Mouse (Mus musculus) forebrain, embryonic 16.5 days (tissue): ENCODE data around the gene Mrgpra2b. TPM values are rescaled to one million over a fixed set of nuclear protein-coding genes. Genes with fewer than 3 reads are reported as not detected.
"Not testable (repeated sequence)": the region's sequence is repeated elsewhere in the genome, so short reads cannot be mapped to it uniquely, and the experiment has no call there.

ENCODE experiments used
- ATAC-seq: fragments of 200-750 bp; cut with Nextera tagmentation; 2 replicates; pipeline ENCODE4 v1.8.0; 2017; ENCODE audit warnings: mild to moderate bottlenecking, moderate library complexity
- H3K27ac ChIP-seq: fragments of 300-500 bp; sonication (generic); 2 replicates; pipeline ENCODE4 v1.5.1; 2014; ENCODE audit warnings: low read length, control low read depth
- H3K27me3 ChIP-seq: fragments of 300-500 bp; sonication (generic); replicated peaks from 2 replicates; pipeline ENCODE4 v1.6.1; 2014; ENCODE audit warnings: low read length; ENCODE audit not compliant: control insufficient read depth, insufficient read depth
- H3K36me3 ChIP-seq: fragments of 300-500 bp; sonication (generic); 2 replicates; pipeline ENCODE4 v1.6.1; 2014; ENCODE audit not compliant: control insufficient read depth, insufficient read depth
- H3K4me1 ChIP-seq: fragments of 300-500 bp; sonication (generic); replicated peaks from 2 replicates; pipeline ENCODE4 v1.6.1; 2014; ENCODE audit warnings: low read length; ENCODE audit not compliant: control insufficient read depth, insufficient read depth
- H3K4me2 ChIP-seq: fragments of 300-500 bp; sonication (generic); 2 replicates; pipeline ENCODE4 v1.6.1; 2014; ENCODE audit warnings: mild to moderate bottlenecking, low read length, control low read depth
- H3K4me3 ChIP-seq: fragments of 300-500 bp; sonication (generic); replicated peaks from 2 replicates; pipeline ENCODE4 v1.5.1; 2014; ENCODE audit warnings: mild to moderate bottlenecking, low read length, control low read depth
- H3K9ac ChIP-seq: fragments of 300-500 bp; sonication (generic); replicated peaks from 2 replicates; pipeline ENCODE4 v1.6.1; 2014; ENCODE audit warnings: low read depth, low read length, control low read depth
- H3K9me3 ChIP-seq: fragments of 300-500 bp; sonication (generic); 2 replicates; pipeline ENCODE4 v1.6.1; 2016; ENCODE audit warnings: low read length; ENCODE audit not compliant: control insufficient read depth
- WGBS: fragments of 180-500 bp; shearing (Covaris S2); extraction: QIAGEN DNeasy Blood & Tissue Kit; methylation state at CpG from one replicate; pipeline ENCODE4 v1.1.7; 2014; 5-methylcytosine and 5-hydroxymethylcytosine counted together
- polyA plus RNA-seq: library from polyadenylated mRNA; unstranded; fragments of >200 nt; fragmentation: Nextera tagmentation; extraction: Ambion mirVana; gene quantifications from 2 replicates; pipeline ENCODE4 v1.2.1, GENCODE M21; 2015

The Mrgpra2b gene
- polyA plus RNA-seq, 1 experiment from 2014 or later = not detected

GRCm38 (mm10) chr7:47445729-47446128 lies 82.9 kb downstream of the Mrgpra2b start:
- H3K27me3 ChIP-seq, ATAC-seq, H3K36me3 ChIP-seq, H3K4me3 ChIP-seq, H3K9me3 ChIP-seq, H3K4me1 ChIP-seq, H3K4me2 ChIP-seq, H3K9ac ChIP-seq, H3K27ac ChIP-seq: not testable (repeated sequence)

GRCm38 (mm10) chr7:47436463-47436862 lies 92.2 kb downstream of the Mrgpra2b start:
- not testable (repeated sequence) for H3K4me3 ChIP-seq, H3K27me3 ChIP-seq, H3K4me2 ChIP-seq, H3K9me3 ChIP-seq, H3K4me1 ChIP-seq, H3K9ac ChIP-seq, H3K36me3 ChIP-seq, H3K27ac ChIP-seq, ATAC-seq
- 25% methylated on average over 1 of the region's 2 CpGs for WGBS

GRCm38 (mm10) chr7:47427815-47428508 lies 100.7 kb downstream of the Mrgpra2b start:
- H3K36me3 ChIP-seq, ATAC-seq, H3K9me3 ChIP-seq, H3K4me3 ChIP-seq, H3K4me1 ChIP-seq, H3K4me2 ChIP-seq, H3K9ac ChIP-seq, H3K27ac ChIP-seq, H3K27me3 ChIP-seq: not testable (repeated sequence)

Other genes starting within 250 kb of the Mrgpra2b start
- not detected in 2 replicates for gene Mrgpra1, start 174.6 kb downstream of the Mrgpra2b start, polyA plus RNA-seq
- not detected in 2 replicates for gene Mrgpra2a, start 76.7 kb downstream of the Mrgpra2b start, polyA plus RNA-seq
- not detected in 2 replicates for gene Mrgpra3, start 72.5 kb upstream of the Mrgpra2b start, polyA plus RNA-seq